Mouse (Mus musculus): ENCODE data around the gene Hoxc10. TPM values are rescaled to one million over a fixed set of nuclear protein-coding genes. Genes with fewer than 3 reads are reported as not detected.

The Hoxc10 gene
- polyA plus RNA-seq, 1 experiment from 2014 or later: not detected

GRCm38 (mm10) chr15:102996548-102996947 lies 30.0 kb downstream of the Hoxc10 start:
- Histone ChIP-seq H3K36me3 (no peaks in the 10 kb centered on the region), H3K9ac (no peak overlapping the region), H3K4me1 (replicated peaks) (peaks cover 28% of the 10 kb centered on the region), H3K4me3 (no peak overlapping the region), H3K27ac (no peak overlapping the region), H3K27me3 (peaks cover 98% of the 10 kb centered on the region), H3K4me2 (no peak overlapping the region), H3K9me3 (replicated peaks) (no peaks in the 10 kb centered on the region)
- 5% methylated on average over 9 of the region's 9 CpGs for WGBS
- no peak for ATAC-seq (replicated peaks; ENCODE audit: insufficient number of reproducible peaks, insufficient read depth, low FRiP score, low read depth)

GRCm38 (mm10) chr15:102997431-102997830 lies 30.8 kb downstream of the Hoxc10 start:
- 3% methylated on average over 3 of the region's 3 CpGs for WGBS
- no peak for ATAC-seq (replicated peaks; ENCODE audit: insufficient number of reproducible peaks, insufficient read depth, low FRiP score, low read depth)

GRCm38 (mm10) chr15:102997939-102998355 lies 31.4 kb downstream of the Hoxc10 start, which contains the start of gene Hoxc6:
Hoxc6 (plus strand) TSS chr15:102998257.
- H3K27me3 ChIP-seq: peaks cover 98% of the 10 kb centered on the region
- no peak for ATAC-seq (replicated peaks; ENCODE audit: insufficient number of reproducible peaks, insufficient read depth, low FRiP score, low read depth)
- H3K9me3 ChIP-seq (replicated peaks): no peaks in the 10 kb centered on the region
- peaks cover 30% of the 10 kb centered on the region for H3K4me1 ChIP-seq (replicated peaks)
- no peaks in the 10 kb centered on the region for H3K36me3 ChIP-seq
- 3% methylated on average over 19 of the region's 19 CpGs for WGBS
- H3K4me3 ChIP-seq: peak within 1 kb of the TSS; percentile 56
- no peak within 1 kb of the TSS for H3K27ac ChIP-seq
- H3K4me2 ChIP-seq: peak within 1 kb of the TSS; percentile 89
- H3K9ac ChIP-seq: peak within 1 kb of the TSS; percentile 62

More at GRCm38 (mm10) chr15:102997431-102997830, 30.8 kb downstream of the Hoxc10 start:
- Histone ChIP-seq H3K9ac (no peak overlapping the region), H3K4me3 (no peak overlapping the region), H3K9me3 (replicated peaks) (no peaks in the 10 kb centered on the region), H3K27me3 (peaks cover 98% of the 10 kb centered on the region), H3K4me1 (replicated peaks) (peaks cover 30% of the 10 kb centered on the region), H3K36me3 (no peaks in the 10 kb centered on the region), H3K4me2 (no peak overlapping the region), H3K27ac (no peak overlapping the region)

- ATAC-seq (replicated peaks; ENCODE audit: insufficient number of reproducible peaks, insufficient read depth, low FRiP score, low read depth): peak; percentile 37; the same call in 1 of the 2 replicates
- Histone ChIP-seq H3K9me3 (replicated peaks) (no peaks in the 10 kb centered on the region), H3K9ac (peak overlapping the region; percentile 62), H3K4me3 (peak overlapping the region; percentile 56), H3K36me3 (no peaks in the 10 kb centered on the region), H3K27me3 (peaks cover 99% of the 10 kb centered on the region), H3K4me2 (peak overlapping the region; percentile 89), H3K27ac (no peak overlapping the region), H3K4me1 (replicated peaks) (peaks cover 30% of the 10 kb centered on the region)
- WGBS: under 1% methylated on average over 19 of the region's 19 CpGs
Measured at GRCm38 (mm10) chr15:102998608-102999182, 32.1 kb downstream of the Hoxc10 start.

GRCm38 (mm10) chr15:102999183-102999831 lies 32.7 kb downstream of the Hoxc10 start:
- Histone ChIP-seq H3K27me3 (peaks cover 99% of the 10 kb centered on the region), H3K4me1 (replicated peaks) (peaks cover 30% of the 10 kb centered on the region), H3K27ac (no peak overlapping the region), H3K4me2 (peak overlapping the region; percentile 89), H3K9me3 (replicated peaks) (no peaks in the 10 kb centered on the region), H3K9ac (peak overlapping the region; percentile 62), H3K36me3 (no peaks in the 10 kb centered on the region), H3K4me3 (peak overlapping the region; percentile 56)
- WGBS: 1% methylated on average over 32 of the region's 33 CpGs
- peak; percentile 84 for ATAC-seq (replicated peaks; ENCODE audit: insufficient number of reproducible peaks, insufficient read depth, low FRiP score, low read depth)

- Histone ChIP-seq H3K4me1 (replicated peaks) (peaks cover 30% of the 10 kb centered on the region), H3K27ac (no peak overlapping the region), H3K9ac (no peak overlapping the region), H3K4me3 (no peak overlapping the region), H3K27me3 (peaks cover 100% of the 10 kb centered on the region), H3K36me3 (no peaks in the 10 kb centered on the region), H3K9me3 (replicated peaks) (no peaks in the 10 kb centered on the region), H3K4me2 (peak overlapping the region; percentile 89)
- 21% methylated on average over 11 of the region's 11 CpGs for WGBS
- 0 out of 2 replicates have a peak, but pooled peaks have one; percentile 17 for ATAC-seq (replicated peaks; ENCODE audit: insufficient number of reproducible peaks, insufficient read depth, low FRiP score, low read depth)
Measured at GRCm38 (mm10) chr15:102999955-103000354, 33.4 kb downstream of the Hoxc10 start.

GRCm38 (mm10) chr15:103000501-103000901 lies 33.9 kb downstream of the Hoxc10 start:
- Histone ChIP-seq H3K27ac (no peak overlapping the region), H3K36me3 (no peaks in the 10 kb centered on the region), H3K4me3 (peak overlapping the region; percentile 27), H3K27me3 (peaks cover 100% of the 10 kb centered on the region), H3K4me1 (replicated peaks) (peaks cover 30% of the 10 kb centered on the region), H3K9ac (no peak overlapping the region), H3K9me3 (replicated peaks) (no peaks in the 10 kb centered on the region), H3K4me2 (peak overlapping the region; percentile 47)
- no peak for ATAC-seq (replicated peaks; ENCODE audit: insufficient number of reproducible peaks, insufficient read depth, low FRiP score, low read depth)
- WGBS: 15% methylated on average over 24 of the region's 24 CpGs

- H3K9me3 ChIP-seq (replicated peaks): no peaks in the 10 kb centered on the region
- ATAC-seq (replicated peaks; ENCODE audit: insufficient number of reproducible peaks, insufficient read depth, low FRiP score, low read depth): no peak
- peak overlapping the region; percentile 47 for H3K4me2 ChIP-seq
- H3K9ac ChIP-seq: no peak overlapping the region
- H3K27me3 ChIP-seq: peaks cover 100% of the 10 kb centered on the region
- H3K4me3 ChIP-seq: 0 out of 2 replicates have a peak overlapping the region, but pooled peaks have one; percentile 1
- H3K27ac ChIP-seq: no peak overlapping the region
- no peaks in the 10 kb centered on the region for H3K36me3 ChIP-seq
- 29% methylated on average over 2 of the region's 2 CpGs for WGBS
- peaks cover 30% of the 10 kb centered on the region for H3K4me1 ChIP-seq (replicated peaks)
Measured at GRCm38 (mm10) chr15:103001370-103001769, 34.8 kb downstream of the Hoxc10 start.

- Histone ChIP-seq H3K4me1 (replicated peaks) (peaks cover 30% of the 10 kb centered on the region), H3K4me3 (no peak overlapping the region), H3K9me3 (replicated peaks) (no peaks in the 10 kb centered on the region), H3K36me3 (no peaks in the 10 kb centered on the region), H3K27me3 (peaks cover 100% of the 10 kb centered on the region), H3K9ac (no peak overlapping the region), H3K4me2 (no peak overlapping the region), H3K27ac (no peak overlapping the region)
- no peak for ATAC-seq (replicated peaks; ENCODE audit: insufficient number of reproducible peaks, insufficient read depth, low FRiP score, low read depth)
- 30% methylated on average over 4 of the region's 4 CpGs for WGBS
Measured at GRCm38 (mm10) chr15:103002156-103002555, 35.6 kb downstream of the Hoxc10 start.

GRCm38 (mm10) chr15:103002821-103003448 lies 36.3 kb downstream of the Hoxc10 start:
- Histone ChIP-seq H3K9ac (no peak overlapping the region), H3K27me3 (peaks cover 100% of the 10 kb centered on the region), H3K27ac (no peak overlapping the region), H3K4me1 (replicated peaks) (peaks cover 30% of the 10 kb centered on the region), H3K9me3 (replicated peaks) (no peaks in the 10 kb centered on the region), H3K36me3 (no peaks in the 10 kb centered on the region), H3K4me3 (no peak overlapping the region), H3K4me2 (no peak overlapping the region)
- WGBS: 27% methylated on average over 13 of the region's 13 CpGs
- no peak for ATAC-seq (replicated peaks; ENCODE audit: insufficient number of reproducible peaks, insufficient read depth, low FRiP score, low read depth)

- no peak overlapping the region for H3K4me2 ChIP-seq
- H3K36me3 ChIP-seq: no peaks in the 10 kb centered on the region
- peaks cover 14% of the 10 kb centered on the region for H3K4me1 ChIP-seq (replicated peaks)
- no peak overlapping the region for H3K27ac ChIP-seq
- H3K9ac ChIP-seq: no peak overlapping the region
- no peaks in the 10 kb centered on the region for H3K9me3 ChIP-seq (replicated peaks)
- WGBS: under 1% methylated on average over 17 of the region's 17 CpGs
- H3K27me3 ChIP-seq: peaks cover 100% of the 10 kb centered on the region
- no peak for ATAC-seq (replicated peaks; ENCODE audit: insufficient number of reproducible peaks, insufficient read depth, low FRiP score, low read depth)
- H3K4me3 ChIP-seq: no peak overlapping the region
Measured at GRCm38 (mm10) chr15:103005308-103005707, 38.7 kb downstream of the Hoxc10 start.

Data from heart, embryonic 15.5 days (tissue).